Mouse (Mus musculus): ENCODE results near the gene Lman1l. TPM values are rescaled to one million over a fixed set of nuclear protein-coding genes. Genes with fewer than 3 reads are reported as not detected.

Gene Lman1l
- polyA plus RNA-seq, 1 experiment from 2014 or later = not detected

- DNase-seq (no peak), ATAC-seq (ENCODE audit: insufficient read depth) (no peak)
- no peaks in the 10 kb centered on the region for H3K36me3 ChIP-seq (ENCODE audit: insufficient read depth)
- no peak overlapping the region for H3K4me2 ChIP-seq
- TF ChIP-seq CTCF (IDR thresholded peaks at IDR 0.05; ENCODE audit: low read depth) = no peak
- H3K9ac ChIP-seq = no peak overlapping the region
- 0 out of 2 replicates have a peak, but pooled peaks cover 4% of the 10 kb centered on the region for H3K4me1 ChIP-seq (ENCODE audit: insufficient read depth)
- WGBS = 67% methylated on average over 6 of the region's 6 CpGs
- no peaks in the 10 kb centered on the region for H3K27me3 ChIP-seq (ENCODE audit: insufficient read depth, low read length)
- H3K9me3 ChIP-seq (ENCODE audit: low read depth, low read length) = no peaks in the 10 kb centered on the region
- H3K27ac ChIP-seq (ENCODE audit: low read depth) = no peak overlapping the region
- no peak overlapping the region for H3K4me3 ChIP-seq (ENCODE audit: low read depth, low read length)
Measured at GRCm38 (mm10) chr9:57660501-57660900, 39.9 kb upstream of the Lman1l start.

- no peaks in the 10 kb centered on the region for H3K27me3 ChIP-seq (ENCODE audit: insufficient read depth, low read length)
- no peak overlapping the region for H3K9ac ChIP-seq
- H3K9me3 ChIP-seq (ENCODE audit: low read depth, low read length) = no peaks in the 10 kb centered on the region
- peak; percentile 80 for TF ChIP-seq CTCF (IDR thresholded peaks at IDR 0.05; ENCODE audit: low read depth)
- no peak overlapping the region for H3K4me2 ChIP-seq
- DNase-seq (peak; percentile 87), ATAC-seq (ENCODE audit: insufficient read depth) (0 out of 2 replicates have a peak, but pooled peaks have one; percentile 44)
- H3K36me3 ChIP-seq (ENCODE audit: insufficient read depth) = no peaks in the 10 kb centered on the region
- no peak overlapping the region for H3K27ac ChIP-seq (ENCODE audit: low read depth)
- no peak overlapping the region for H3K4me3 ChIP-seq (ENCODE audit: low read depth, low read length)
- WGBS = 18% methylated on average over 4 of the region's 4 CpGs
- 0 out of 2 replicates have a peak, but pooled peaks cover 4% of the 10 kb centered on the region for H3K4me1 ChIP-seq (ENCODE audit: insufficient read depth)
Measured at GRCm38 (mm10) chr9:57659774-57660173, 39.2 kb upstream of the Lman1l start.

- Histone ChIP-seq H3K27ac (ENCODE audit: low read depth) (no peak overlapping the region), H3K4me2 (no peak overlapping the region), H3K4me3 (ENCODE audit: low read depth, low read length) (no peak overlapping the region), H3K9ac (no peak overlapping the region), H3K27me3 (ENCODE audit: insufficient read depth, low read length) (peaks cover 3% of the 10 kb centered on the region; the same call in 1 of the 2 replicates), H3K4me1 (ENCODE audit: insufficient read depth) (0 out of 2 replicates have a peak, but pooled peaks cover 4% of the 10 kb centered on the region), H3K9me3 (ENCODE audit: low read depth, low read length) (no peaks in the 10 kb centered on the region), H3K36me3 (ENCODE audit: insufficient read depth) (no peaks in the 10 kb centered on the region)
- no peak for ATAC-seq (ENCODE audit: insufficient read depth)
- DNase-seq = no peak
- peak; percentile 27; the same call in 1 of the 2 replicates for TF ChIP-seq CTCF (IDR thresholded peaks at IDR 0.05; ENCODE audit: low read depth)
- 79% methylated on average over 4 of the region's 4 CpGs for WGBS
Measured at GRCm38 (mm10) chr9:57658970-57659369, 38.4 kb upstream of the Lman1l start.

GRCm38 (mm10) chr9:57657843-57658242, 37.3 kb upstream of the Lman1l start:
- 0 out of 2 replicates have a peak, but pooled peaks cover 4% of the 10 kb centered on the region for H3K4me1 ChIP-seq (ENCODE audit: insufficient read depth)
- no peaks in the 10 kb centered on the region for H3K36me3 ChIP-seq (ENCODE audit: insufficient read depth)
- no peak overlapping the region for H3K27ac ChIP-seq (ENCODE audit: low read depth)
- no peak overlapping the region for H3K4me3 ChIP-seq (ENCODE audit: low read depth, low read length)
- TF ChIP-seq CTCF (IDR thresholded peaks at IDR 0.05; ENCODE audit: low read depth) = peak; percentile 38; the same call in 1 of the 2 replicates
- no peak overlapping the region for H3K4me2 ChIP-seq
- H3K9ac ChIP-seq = no peak overlapping the region
- no peak for DNase-seq
- H3K9me3 ChIP-seq (ENCODE audit: low read depth, low read length) = no peaks in the 10 kb centered on the region
- H3K27me3 ChIP-seq (ENCODE audit: insufficient read depth, low read length) = peaks cover 7% of the 10 kb centered on the region; the same call in 1 of the 2 replicates
- no peak for ATAC-seq (ENCODE audit: insufficient read depth)
- 45% methylated on average over 4 of the region's 4 CpGs for WGBS

- Histone ChIP-seq H3K9ac (no peak overlapping the region), H3K9me3 (ENCODE audit: low read depth, low read length) (no peaks in the 10 kb centered on the region), H3K27ac (ENCODE audit: low read depth) (no peak overlapping the region), H3K4me3 (ENCODE audit: low read depth, low read length) (no peak overlapping the region), H3K4me2 (no peak overlapping the region), H3K36me3 (ENCODE audit: insufficient read depth) (no peaks in the 10 kb centered on the region), H3K27me3 (ENCODE audit: insufficient read depth, low read length) (peaks cover 7% of the 10 kb centered on the region; the same call in 1 of the 2 replicates), H3K4me1 (ENCODE audit: insufficient read depth) (0 out of 2 replicates have a peak, but pooled peaks cover 4% of the 10 kb centered on the region)
- WGBS = 67% methylated on average over 19 of the region's 19 CpGs
- DNase-seq (no peak), ATAC-seq (ENCODE audit: insufficient read depth) (no peak)
- no peak for TF ChIP-seq CTCF (IDR thresholded peaks at IDR 0.05; ENCODE audit: low read depth)
Measured at GRCm38 (mm10) chr9:57656631-57657350, 36.2 kb upstream of the Lman1l start.

GRCm38 (mm10) chr9:57655749-57656148, 35.2 kb upstream of the Lman1l start:
- H3K9ac ChIP-seq = 0 out of 2 replicates have a peak overlapping the region, but pooled peaks have one; percentile 44
- TF ChIP-seq CTCF (IDR thresholded peaks at IDR 0.05; ENCODE audit: low read depth) = peak; percentile 94
- H3K4me3 ChIP-seq (ENCODE audit: low read depth, low read length) = no peak overlapping the region
- H3K4me1 ChIP-seq (ENCODE audit: insufficient read depth) = 0 out of 2 replicates have a peak, but pooled peaks cover 5% of the 10 kb centered on the region
- H3K27ac ChIP-seq (ENCODE audit: low read depth) = no peak overlapping the region
- peak; percentile 99 for DNase-seq
- no peaks in the 10 kb centered on the region for H3K9me3 ChIP-seq (ENCODE audit: low read depth, low read length)
- H3K36me3 ChIP-seq (ENCODE audit: insufficient read depth) = no peaks in the 10 kb centered on the region
- peak overlapping the region; percentile 54 for H3K4me2 ChIP-seq
- 2% methylated on average over 11 of the region's 11 CpGs for WGBS
- peaks cover 7% of the 10 kb centered on the region; the same call in 1 of the 2 replicates for H3K27me3 ChIP-seq (ENCODE audit: insufficient read depth, low read length)
- ATAC-seq (ENCODE audit: insufficient read depth) = peak; percentile 66

GRCm38 (mm10) chr9:57654966-57655365, 34.4 kb upstream of the Lman1l start:
- Histone ChIP-seq H3K4me3 (ENCODE audit: low read depth, low read length) (no peak overlapping the region), H3K4me2 (no peak overlapping the region), H3K4me1 (ENCODE audit: insufficient read depth) (0 out of 2 replicates have a peak, but pooled peaks cover 6% of the 10 kb centered on the region), H3K27me3 (ENCODE audit: insufficient read depth, low read length) (peaks cover 7% of the 10 kb centered on the region; the same call in 1 of the 2 replicates), H3K9ac (no peak overlapping the region), H3K9me3 (ENCODE audit: low read depth, low read length) (no peaks in the 10 kb centered on the region), H3K27ac (ENCODE audit: low read depth) (no peak overlapping the region), H3K36me3 (ENCODE audit: insufficient read depth) (no peaks in the 10 kb centered on the region)
- TF ChIP-seq CTCF (IDR thresholded peaks at IDR 0.05; ENCODE audit: low read depth) = no peak
- DNase-seq (no peak), ATAC-seq (ENCODE audit: insufficient read depth) (no peak)
- 76% methylated on average over 1 of the region's 1 CpGs for WGBS

Data from lung, embryonic 14.5 days (tissue).